ENCODE assay signal across 8 mouse cellular contexts in genomic region chr5:148488891-148489723, GRCm38 (mm10).
DNase-seq lines count a peak whose midpoint lies in the region; ATAC-seq and TF ChIP-seq lines count a peak whose summit lies in the region.

No protein-coding gene starts in this region.

- peak; percentile 69 for ATAC-seq in granulocyte monocyte progenitor cell, adult 5-6 weeks (replicated peaks; ENCODE audit: poor library complexity, severe bottlenecking)
- ATAC-seq in megakaryocyte progenitor cell, adult 5-6 weeks (replicated peaks; ENCODE audit: poor library complexity): peak; percentile 79

- H3K36me3 ChIP-seq in heart, adult 2 months (ENCODE audit: control insufficient read depth, insufficient read depth, low read length): no peaks in the 10 kb centered on the region

- no peaks in the 10 kb centered on the region for H3K4me1 ChIP-seq in heart, adult 2 months (ENCODE audit: control insufficient read depth, insufficient read depth, low read length)

- DNase-seq in heart, adult 2 months: peak in 1 of 2 experiments; percentile 25
- no peak for DNase-seq in heart, postnatal 25 days (ENCODE audit: low spot score)
- DNase-seq in thymus, postnatal 0 days (ENCODE audit: low spot score): peak; percentile 31
- no peak for DNase-seq in thymus, postnatal 10 days (ENCODE audit: low spot score in 2 of 2)
- no peak for DNase-seq in right cerebral cortex, postnatal 25 days
- no peak for DNase-seq in retina, embryonic 14.5 days (ENCODE audit: low spot score)

- TF ChIP-seq EP300 in heart, adult 2 months (IDR thresholded peaks at IDR 0.05; ENCODE audit: insufficient read depth, low read depth, low read length): no peak

- WGBS in heart, adult 2 months: 59% methylated on average over 13 of the region's 13 CpGs

- peak overlapping the region; percentile 6; the same call in 1 of the 2 replicates for H3K4me3 ChIP-seq in heart, adult 2 months

- TF ChIP-seq POLR2A in heart, adult 2 months (IDR thresholded peaks at IDR 0.05; ENCODE audit: insufficient read depth, low read depth, low read length): no peak

- no peak for TF ChIP-seq CTCF in heart, adult 2 months (IDR thresholded peaks at IDR 0.05)

- no peaks in the 10 kb centered on the region for H3K79me2 ChIP-seq in heart, adult 2 months (replicated peaks; ENCODE audit: control insufficient read depth, insufficient read depth, low read length)

- no peaks in the 10 kb centered on the region for H3K27me3 ChIP-seq in heart, adult 2 months (ENCODE audit: control insufficient read depth, insufficient read depth, low read length)

- no peak overlapping the region for H3K27ac ChIP-seq in heart, adult 2 months

- intact Hi-C loops in heart, adult 2 months (cut with DNase I): loop anchor here (10.0 kb wide), 1 partner anchor 306 kb away; no protein-coding TSS in a partner anchor
- intact Hi-C loops in heart, postnatal 25 days (cut with DNase I): no loop called here

- H3K9ac ChIP-seq in heart, adult 2 months (ENCODE audit: low read depth, low read length): no peak overlapping the region
